Mouse (Mus musculus) gastrocnemius, postnatal 4 days (tissue): ENCODE results near the gene Fcrl1. TPM values are rescaled to one million over a fixed set of nuclear protein-coding genes. Genes with fewer than 3 reads are reported as not detected.

Source experiments
- DNase-seq, 2 experiments: peaks; one replicate each; pipeline ENCODE4 v3.0.0; 2021 to 2022; ENCODE audit warnings: low spot score in 2 of 2, mixed read lengths in 2 of 2
- total RNA-seq, 2 experiments: library from RNA; stranded (reverse); gene quantifications; 2 replicates each; pipeline ENCODE4 v1.2.3; 2021

Fcrl1 gene
- total RNA-seq, 2 experiments from 2014 or later, result 0.21 TPM; not detected in 1

- DNase-seq, result no peak
These were observed 34.4 kb downstream of the Fcrl1 start for GRCm38 (mm10) chr3:87410605-87411004.

GRCm38 (mm10) chr3:87411150-87411549, 35.0 kb downstream of the Fcrl1 start:
- DNase-seq, result peak in 1 of 2 experiments; percentile 42

- DNase-seq, result no peak
These were observed 44.5 kb downstream of the Fcrl1 start for GRCm38 (mm10) chr3:87420645-87421044.

GRCm38 (mm10) chr3:87422386-87422910, 46.3 kb downstream of the Fcrl1 start:
- no peak for DNase-seq

GRCm38 (mm10) chr3:87435479-87435878, 59.3 kb downstream of the Fcrl1 start, which contains the start of gene Fcrl5:
Gene Fcrl5, plus strand, starts transcription at chr3:87435773.
- DNase-seq, result no peak

GRCm38 (mm10) chr3:87440586-87440985, 64.4 kb downstream of the Fcrl1 start:
- no peak for DNase-seq

GRCm38 (mm10) chr3:87443968-87444367, 67.8 kb downstream of the Fcrl1 start:
- no peak for DNase-seq

Other genes with a start within 250 kb of the Fcrl1 start
- gene Kirrel, start 201.6 kb upstream of the Fcrl1 start, total RNA-seq, result 10 to 100 TPM; 29.1 to 30.5 TPM
- 10 to 100 TPM in 1 of 2 experiments, 1 to 10 TPM in 1; 9.4 to 12.4 TPM for gene Fcrls, start 112.6 kb upstream of the Fcrl1 start, total RNA-seq
- gene Cd5l, start 18.5 kb upstream of the Fcrl1 start, total RNA-seq, result 1 to 10 TPM in 1 of 2 experiments, not detected in 1; 1.4 TPM
- not detected for gene Fcrl5, start 59.4 kb downstream of the Fcrl1 start, total RNA-seq
- 10 to 100 TPM; 14.3 to 15.3 TPM for gene Etv3, start 149.0 kb downstream of the Fcrl1 start, total RNA-seq
- 10 to 100 TPM; 22.6 to 24.3 TPM for gene Arhgef11, start 241.2 kb downstream of the Fcrl1 start, total RNA-seq